Comparison of ENCODE assay signal across 12 mouse cellular contexts in genomic region chr13:63951136-63951535, GRCm38 (mm10).
A peak's percentile ranks its signal among the peaks of the same experiment; 100 is the strongest.
DNase-seq lines count a peak whose midpoint lies in the region; ATAC-seq and TF ChIP-seq lines count a peak whose summit lies in the region.
"Had no signal": no experiment of that assay in that cellular context is flagged by ENCODE, and none has a peak within 500 bp of the region (broad histone marks: within the 10 kb centered on the region; RNA-seq: fewer than 3 reads in every experiment).

No protein-coding gene starts in this region.

- no peak for DNase-seq in hindbrain, postnatal 0 days (ENCODE audit: low spot score)
- DNase-seq in ovary, adult 18-20 months (ENCODE audit: low spot score) = peak; percentile 37
- no peak for DNase-seq in ovary, postnatal 10 days (ENCODE audit: low spot score)
- no peak for DNase-seq in cerebellum, adult 2 months
- no peak for DNase-seq in layer of hippocampus, postnatal 36 days
- DNase-seq: cerebellum, adult 9-11 months; heart, postnatal 14 days had no signal

- H3K4me1 ChIP-seq in hindbrain, postnatal 0 days (ENCODE audit: insufficient read depth, low read length) = no peaks in the 10 kb centered on the region
- peaks cover 17% of the 10 kb centered on the region for H3K4me1 ChIP-seq in hindbrain, embryonic 12.5 days
- H3K4me1 ChIP-seq in limb, embryonic 13.5 days = peaks cover 23% of the 10 kb centered on the region
- peaks cover 8% of the 10 kb centered on the region; the same call in 1 of the 2 replicates for H3K4me1 ChIP-seq in stomach, embryonic 15.5 days
- no peaks in the 10 kb centered on the region; the same call in 1 of the 2 replicates for H3K4me1 ChIP-seq in cerebellum, adult 2 months (ENCODE audit: control insufficient read depth, insufficient read depth, low read length)
- H3K4me1 ChIP-seq: megakaryocyte, embryonic 14.5 days had no signal

- no peaks in the 10 kb centered on the region for H3K27me3 ChIP-seq in hindbrain, postnatal 0 days (ENCODE audit: insufficient read depth, low read length)
- H3K27me3 ChIP-seq in hindbrain, embryonic 12.5 days = peaks cover 27% of the 10 kb centered on the region
- H3K27me3 ChIP-seq in limb, embryonic 13.5 days = peaks cover 9% of the 10 kb centered on the region; the same call in 1 of the 2 replicates
- no peaks in the 10 kb centered on the region for H3K27me3 ChIP-seq in stomach, embryonic 15.5 days (replicated peaks)
- no peaks in the 10 kb centered on the region for H3K27me3 ChIP-seq in cerebellum, adult 2 months (ENCODE audit: control insufficient read depth, insufficient read depth, low read length)

- no peak for TF ChIP-seq CTCF in hindbrain, postnatal 0 days (IDR thresholded peaks at IDR 0.05; ENCODE audit: low read depth)
- no peak for TF ChIP-seq CTCF in cerebellum, adult 2 months (IDR thresholded peaks at IDR 0.05; ENCODE audit: borderline replicate concordance, insufficient read depth, low read depth, low read length)

- H3K9me3 ChIP-seq in hindbrain, postnatal 0 days (ENCODE audit: low read length) = no peaks in the 10 kb centered on the region
- no peaks in the 10 kb centered on the region for H3K9me3 ChIP-seq in hindbrain, embryonic 12.5 days (replicated peaks)
- no peaks in the 10 kb centered on the region for H3K9me3 ChIP-seq in limb, embryonic 13.5 days
- H3K9me3 ChIP-seq in stomach, embryonic 15.5 days = no peaks in the 10 kb centered on the region
- H3K9me3 ChIP-seq: megakaryocyte, embryonic 14.5 days had no signal

- 82% methylated on average over 8 of the region's 8 CpGs for WGBS in hindbrain, postnatal 0 days
- 67% methylated on average over 8 of the region's 8 CpGs for WGBS in hindbrain, embryonic 12.5 days
- WGBS in limb, embryonic 13.5 days = 14% methylated on average over 8 of the region's 8 CpGs
- WGBS in stomach, embryonic 15.5 days = 47% methylated on average over 8 of the region's 8 CpGs
- WGBS in cerebellum, adult 2 months = 86% methylated on average over 8 of the region's 8 CpGs

- H3K9ac ChIP-seq in hindbrain, postnatal 0 days (replicated peaks; ENCODE audit: low read length) = no peak overlapping the region
- H3K9ac ChIP-seq in hindbrain, embryonic 12.5 days = no peak overlapping the region
- H3K9ac ChIP-seq in limb, embryonic 13.5 days = no peak overlapping the region
- H3K9ac ChIP-seq in stomach, embryonic 15.5 days = no peak overlapping the region

- no peak for ATAC-seq in hindbrain, postnatal 0 days
- no peak for ATAC-seq in hindbrain, embryonic 12.5 days (ENCODE audit: low FRiP score)
- ATAC-seq in limb, embryonic 13.5 days (ENCODE audit: low FRiP score, low read depth) = peak; percentile 39; the same call in 1 of the 2 replicates
- ATAC-seq in stomach, embryonic 15.5 days (ENCODE audit: insufficient read depth, low FRiP score, low read depth) = no peak
- ATAC-seq: forebrain, embryonic 16.5 days had no signal

- H3K4me2 ChIP-seq in hindbrain, postnatal 0 days (ENCODE audit: low read depth, low read length) = no peak overlapping the region
- H3K4me2 ChIP-seq in hindbrain, embryonic 12.5 days (replicated peaks) = no peak overlapping the region
- no peak overlapping the region for H3K4me2 ChIP-seq in limb, embryonic 13.5 days (replicated peaks)
- no peak overlapping the region for H3K4me2 ChIP-seq in stomach, embryonic 15.5 days

- TF ChIP-seq POLR2A in cerebellum, adult 2 months (IDR thresholded peaks at IDR 0.05; ENCODE audit: borderline replicate concordance, insufficient read depth, low read length) = no peak

- no peak overlapping the region for H3K4me3 ChIP-seq in hindbrain, postnatal 0 days (ENCODE audit: low read length)
- H3K4me3 ChIP-seq in hindbrain, embryonic 12.5 days = no peak overlapping the region
- no peak overlapping the region for H3K4me3 ChIP-seq in limb, embryonic 13.5 days
- no peak overlapping the region for H3K4me3 ChIP-seq in stomach, embryonic 15.5 days (replicated peaks)
- H3K4me3 ChIP-seq in cerebellum, adult 2 months (replicated peaks; ENCODE audit: insufficient read depth, low read depth, low read length) = no peak overlapping the region
- H3K4me3 ChIP-seq: megakaryocyte, embryonic 14.5 days had no signal

- H3K36me3 ChIP-seq in hindbrain, postnatal 0 days (ENCODE audit: insufficient read depth, low read length) = no peaks in the 10 kb centered on the region
- no peaks in the 10 kb centered on the region for H3K36me3 ChIP-seq in hindbrain, embryonic 12.5 days
- no peaks in the 10 kb centered on the region for H3K36me3 ChIP-seq in limb, embryonic 13.5 days
- no peaks in the 10 kb centered on the region for H3K36me3 ChIP-seq in stomach, embryonic 15.5 days

- H3K27ac ChIP-seq in hindbrain, postnatal 0 days = 0 out of 2 replicates have a peak overlapping the region, but pooled peaks have one; percentile 15
- no peak overlapping the region for H3K27ac ChIP-seq in hindbrain, embryonic 12.5 days
- peak overlapping the region; percentile 65; the same call in 1 of the 2 replicates for H3K27ac ChIP-seq in limb, embryonic 13.5 days
- peak overlapping the region; percentile 80 for H3K27ac ChIP-seq in stomach, embryonic 15.5 days
- H3K27ac ChIP-seq in cerebellum, adult 2 months (ENCODE audit: insufficient read depth, low read length) = no peak overlapping the region

Comparison
In these comparisons a context has a peak if more than half of its experiments do, and no peak if none do; other contexts are left out.
1. H3K27ac ChIP-seq: peak in hindbrain, postnatal 0 days (single experiment), limb, embryonic 13.5 days (single experiment) and stomach, embryonic 15.5 days (single experiment); none in hindbrain, embryonic 12.5 days (single experiment) and cerebellum, adult 2 months (single experiment).